Mouse (Mus musculus) stomach, postnatal 0 days (tissue): ENCODE data around the gene Adamts12.

Source experiments
- CTCF ChIP-seq: IDR thresholded peaks from 2 replicates; pipeline ENCODE4 v1.5.1; 2016; ENCODE audit warnings: antibody characterized with exemption, low read depth, mild to moderate bottlenecking, moderate library complexity
- EP300 ChIP-seq: optimal IDR thresholded peaks from 2 replicates; pipeline ENCODE3; 2016; ENCODE audit warnings: antibody characterized with exemption

- TF ChIP-seq CTCF (no peak), EP300 (no peak)
Measured at GRCm38 (mm10) chr15:11054440-11055080, 10.0 kb upstream of the Adamts12 start.
